Mouse (Mus musculus) cerebellum, adult 2 months (tissue): Measurements from ENCODE around the gene Gucy2g.

Experiments
- CTCF ChIP-seq: fragments of 200-500 bp; IDR thresholded peaks from 2 replicates; pipeline ENCODE4 v1.5.1; 2011; ENCODE audit warnings: low read depth, mild to moderate bottlenecking, control low read depth, low read length, moderate library complexity, borderline replicate concordance; ENCODE audit not compliant: insufficient read depth
- POLR2A ChIP-seq: fragments of 200-500 bp; IDR thresholded peaks from 2 replicates; pipeline ENCODE4 v1.6.1; 2011; ENCODE audit warnings: low read length, control low read depth, borderline replicate concordance; ENCODE audit not compliant: insufficient read depth

DNA sequence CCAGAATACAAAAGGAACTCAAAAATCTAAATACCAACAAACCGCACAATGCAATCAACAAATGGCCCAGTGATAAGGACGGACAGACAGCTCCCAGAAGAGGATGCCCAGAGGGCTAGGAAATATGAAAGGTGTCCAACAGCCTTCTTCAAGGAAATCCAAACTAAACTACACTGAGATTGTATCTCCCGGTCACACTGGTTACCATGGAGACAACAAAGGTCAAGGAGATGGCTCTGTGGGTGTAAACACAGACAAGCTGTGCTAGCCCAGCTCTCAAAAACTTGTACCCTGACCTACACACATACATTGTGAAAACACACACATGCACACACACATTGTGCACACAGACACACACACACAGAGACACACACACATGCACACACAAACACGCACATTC is 78.8 kb downstream of the Gucy2g start:
- no peak for TF ChIP-seq CTCF
- no peak for TF ChIP-seq POLR2A
